Mouse (Mus musculus) kidney, postnatal 0 days (tissue): ENCODE measurements around the gene Nr1h3. TPM values are rescaled to one million over a fixed set of nuclear protein-coding genes. Genes with fewer than 3 reads are reported as not detected.

Experiments
- ATAC-seq: fragments of 200-750 bp; cut with Nextera tagmentation; replicated peaks from 2 replicates; pipeline ENCODE4 v1.8.0; 2017; ENCODE audit warnings: low read depth, moderate number of reproducible peaks, moderate TSS enrichment, moderate library complexity; ENCODE audit not compliant: low FRiP score
- DNase-seq: peaks from one replicate; pipeline ENCODE4 v3.0.0-alpha.2; 2016; ENCODE audit warnings: low spot score
- H3K27ac ChIP-seq: fragments of 300-500 bp; sonication (generic); 2 replicates; pipeline ENCODE4 v1.5.1; 2014; ENCODE audit warnings: mild to moderate bottlenecking
- H3K27me3 ChIP-seq: fragments of 300-500 bp; sonication (generic); 2 replicates; pipeline ENCODE4 v1.6.1; 2014; ENCODE audit warnings: low read length, mixed read lengths; ENCODE audit not compliant: insufficient read depth
- H3K36me3 ChIP-seq: fragments of 300-500 bp; sonication (generic); 2 replicates; pipeline ENCODE4 v1.6.1; 2014; ENCODE audit warnings: low read length, mixed read lengths; ENCODE audit not compliant: insufficient read depth
- H3K4me1 ChIP-seq: fragments of 300-500 bp; sonication (generic); replicated peaks from 2 replicates; pipeline ENCODE4 v1.6.1; 2014; ENCODE audit warnings: antibody characterized with exemption, low read length, mixed read lengths; ENCODE audit not compliant: insufficient read depth
- H3K4me2 ChIP-seq: fragments of 300-500 bp; sonication (generic); 2 replicates; pipeline ENCODE4 v1.6.1; 2014; ENCODE audit warnings: mild to moderate bottlenecking, low read length, moderate library complexity, mixed read lengths
- H3K4me3 ChIP-seq: fragments of 300-500 bp; sonication (generic); replicated peaks from 2 replicates; pipeline ENCODE4 v1.5.1; 2014; ENCODE audit warnings: low read depth, low read length
- H3K9ac ChIP-seq: fragments of 300-500 bp; sonication (generic); 2 replicates; pipeline ENCODE4 v1.6.1; 2014; ENCODE audit warnings: low read depth, low read length
- H3K9me3 ChIP-seq: fragments of 300-500 bp; sonication (generic); replicated peaks from 2 replicates; pipeline ENCODE4 v1.6.1; 2016; ENCODE audit warnings: low read length, inconsistent platforms, mixed read lengths
- CTCF ChIP-seq: IDR thresholded peaks from 2 replicates; pipeline ENCODE4 v1.5.1; 2016; ENCODE audit warnings: antibody characterized with exemption, low read depth, mild to moderate bottlenecking, moderate library complexity
- WGBS: fragments of 180-500 bp; shearing (Covaris S2); extraction: QIAGEN DNeasy Blood & Tissue Kit; methylation state at CpG from one replicate; pipeline ENCODE4 v1.1.7; 2014; 5-methylcytosine and 5-hydroxymethylcytosine counted together
- polyA plus RNA-seq: library from polyadenylated mRNA; unstranded; fragments of >200 nt; fragmentation: Nextera tagmentation; extraction: Ambion mirVana; gene quantifications from 2 replicates; pipeline ENCODE4 v1.2.1, GENCODE M21; 2015

The Nr1h3 gene
- polyA plus RNA-seq, 1 experiment from 2014 or later, result 4.1 TPM

GRCm38 (mm10) chr2:91137481-91137880 lies 65.2 kb downstream of the Nr1h3 start:
- no peak for TF ChIP-seq CTCF
- H3K9ac ChIP-seq, result no peak overlapping the region
- no peaks in the 10 kb centered on the region for H3K9me3 ChIP-seq
- no peak overlapping the region for H3K4me3 ChIP-seq
- H3K4me1 ChIP-seq, result no peaks in the 10 kb centered on the region
- no peak overlapping the region for H3K4me2 ChIP-seq
- DNase-seq, result no peak
- 85% methylated on average over 6 of the region's 6 CpGs for WGBS
- no peaks in the 10 kb centered on the region for H3K27me3 ChIP-seq
- no peak overlapping the region for H3K27ac ChIP-seq
- ATAC-seq, result no peak
- no peaks in the 10 kb centered on the region; the same call in 1 of the 2 replicates for H3K36me3 ChIP-seq

- WGBS, result 75% methylated on average over 11 of the region's 11 CpGs
- DNase-seq, result no peak
Observed at GRCm38 (mm10) chr2:91136513-91137412, 65.9 kb downstream of the Nr1h3 start.

More at GRCm38 (mm10) chr2:91136513-91137412, 65.9 kb downstream of the Nr1h3 start:
- H3K27me3 ChIP-seq, result no peaks in the 10 kb centered on the region
- no peak overlapping the region for H3K27ac ChIP-seq
- H3K9me3 ChIP-seq, result no peaks in the 10 kb centered on the region
- no peaks in the 10 kb centered on the region; the same call in 1 of the 2 replicates for H3K36me3 ChIP-seq
- no peak overlapping the region for H3K9ac ChIP-seq
- no peak for ATAC-seq
- no peak overlapping the region for H3K4me2 ChIP-seq
- no peak overlapping the region for H3K4me3 ChIP-seq
- no peaks in the 10 kb centered on the region for H3K4me1 ChIP-seq
- TF ChIP-seq CTCF, result no peak

Other genes starting within 250 kb of the Nr1h3 start
- gene Rapsn, start 167.2 kb downstream of the Nr1h3 start, polyA plus RNA-seq, result 5.7 and 6.1 TPM in 2 replicates
- 287 and 307 TPM in 2 replicates for gene Psmc3, start 148.8 kb downstream of the Nr1h3 start, polyA plus RNA-seq
- gene Slc39a13, start 132.4 kb downstream of the Nr1h3 start, polyA plus RNA-seq, result 39.9 and 41.8 TPM in 2 replicates
- 4.4 and 6.0 TPM in 2 replicates for gene Spi1, start 120.4 kb downstream of the Nr1h3 start, polyA plus RNA-seq
- 0.08 and 0.13 TPM in 2 replicates for gene Mybpc3, start 84.7 kb downstream of the Nr1h3 start, polyA plus RNA-seq
- 4.2 TPM in 2 replicates for gene Madd, start 19.0 kb downstream of the Nr1h3 start, polyA plus RNA-seq
- gene Acp2, start 51 bp upstream of the Nr1h3 start, polyA plus RNA-seq, result 22.4 and 22.5 TPM in 2 replicates
- 13.6 and 15.5 TPM in 2 replicates for gene Ddb2, start 34.1 kb upstream of the Nr1h3 start, polyA plus RNA-seq
- 32.7 and 36.8 TPM in 2 replicates for gene Pacsin3, start 53.1 kb upstream of the Nr1h3 start, polyA plus RNA-seq
- 66.6 and 73.9 TPM in 2 replicates for gene Arfgap2, start 62.1 kb upstream of the Nr1h3 start, polyA plus RNA-seq
- 55.7 and 56.8 TPM in 2 replicates for gene 1110051M20Rik, start 241.9 kb upstream of the Nr1h3 start, polyA plus RNA-seq